Mouse (Mus musculus): Measurements from ENCODE around the gene Rsrc1. TPM values are rescaled to one million over a fixed set of nuclear protein-coding genes. Genes with fewer than 3 reads are reported as not detected.
"Not testable (repeated sequence)": the region's sequence is repeated elsewhere in the genome, so short reads cannot be mapped to it uniquely, and the experiment has no call there.

Gene Rsrc1
- total RNA-seq, 2 experiments from 2014 or later: 33.0 to 34.6 TPM

- no peak for DNase-seq (ENCODE audit: extremely low spot score in 1 of 2, low spot score in 1 of 2)
Observed at GRCm38 (mm10) chr3:66983481-66983880, 2.3 kb downstream of the Rsrc1 start.

GRCm38 (mm10) chr3:66985539-66986286 lies 4.5 kb downstream of the Rsrc1 start:
- peak; percentile 66 to 75 for DNase-seq (ENCODE audit: extremely low spot score in 1 of 2, low spot score in 1 of 2)

- no peak for DNase-seq (ENCODE audit: extremely low spot score in 1 of 2, low spot score in 1 of 2)
Observed at GRCm38 (mm10) chr3:66986287-66986560, 5.0 kb downstream of the Rsrc1 start.

GRCm38 (mm10) chr3:66996820-66997219 lies 15.6 kb downstream of the Rsrc1 start:
- no peak for DNase-seq (ENCODE audit: extremely low spot score in 1 of 2, low spot score in 1 of 2)

GRCm38 (mm10) chr3:67036387-67037062 lies 55.3 kb downstream of the Rsrc1 start:
- DNase-seq (ENCODE audit: extremely low spot score in 1 of 2, low spot score in 1 of 2): no peak

- no peak for DNase-seq (ENCODE audit: extremely low spot score in 1 of 2, low spot score in 1 of 2)
Observed at GRCm38 (mm10) chr3:67059755-67060154, 78.6 kb downstream of the Rsrc1 start.

GRCm38 (mm10) chr3:67070575-67071488 lies 89.6 kb downstream of the Rsrc1 start:
- no peak for DNase-seq (ENCODE audit: extremely low spot score in 1 of 2, low spot score in 1 of 2)

- DNase-seq (ENCODE audit: extremely low spot score in 1 of 2, low spot score in 1 of 2): not testable (repeated sequence)
Observed at GRCm38 (mm10) chr3:67073653-67074052, 92.5 kb downstream of the Rsrc1 start.

- DNase-seq (ENCODE audit: extremely low spot score in 1 of 2, low spot score in 1 of 2): no peak
Observed at GRCm38 (mm10) chr3:67075484-67075883, 94.3 kb downstream of the Rsrc1 start.

GRCm38 (mm10) chr3:67084742-67085141 lies 103.6 kb downstream of the Rsrc1 start:
- no peak for DNase-seq (ENCODE audit: extremely low spot score in 1 of 2, low spot score in 1 of 2)

GRCm38 (mm10) chr3:67108428-67108827 lies 127.2 kb downstream of the Rsrc1 start:
- no peak for DNase-seq (ENCODE audit: extremely low spot score in 1 of 2, low spot score in 1 of 2)

- DNase-seq (ENCODE audit: extremely low spot score in 1 of 2, low spot score in 1 of 2): no peak
Observed at GRCm38 (mm10) chr3:67116317-67116716, 135.1 kb downstream of the Rsrc1 start.

- DNase-seq (ENCODE audit: extremely low spot score in 1 of 2, low spot score in 1 of 2): no peak
Observed at GRCm38 (mm10) chr3:67132521-67132920, 151.3 kb downstream of the Rsrc1 start.

GRCm38 (mm10) chr3:67135749-67136375 lies 154.7 kb downstream of the Rsrc1 start:
- DNase-seq (ENCODE audit: extremely low spot score in 1 of 2, low spot score in 1 of 2): no peak

GRCm38 (mm10) chr3:67144952-67145351 lies 163.8 kb downstream of the Rsrc1 start:
- DNase-seq (ENCODE audit: extremely low spot score in 1 of 2, low spot score in 1 of 2): no peak

GRCm38 (mm10) chr3:67146280-67146679 lies 165.1 kb downstream of the Rsrc1 start:
- DNase-seq (ENCODE audit: extremely low spot score in 1 of 2, low spot score in 1 of 2): no peak

GRCm38 (mm10) chr3:67147246-67147645 lies 166.1 kb downstream of the Rsrc1 start:
- no peak for DNase-seq (ENCODE audit: extremely low spot score in 1 of 2, low spot score in 1 of 2)

GRCm38 (mm10) chr3:67197179-67197578 lies 216.0 kb downstream of the Rsrc1 start:
- DNase-seq (ENCODE audit: extremely low spot score in 1 of 2, low spot score in 1 of 2): no peak

- no peak for DNase-seq (ENCODE audit: extremely low spot score in 1 of 2, low spot score in 1 of 2)
Observed at GRCm38 (mm10) chr3:67213047-67213457, 231.9 kb downstream of the Rsrc1 start.

- DNase-seq (ENCODE audit: extremely low spot score in 1 of 2, low spot score in 1 of 2): no peak
Observed at GRCm38 (mm10) chr3:67232617-67233241, 251.5 kb downstream of the Rsrc1 start.

All from layer of hippocampus, postnatal 25 days (tissue).